Mouse (Mus musculus): ENCODE data around the gene Cdc42. TPM values are rescaled to one million over a fixed set of nuclear protein-coding genes. Genes with fewer than 3 reads are reported as not detected.

The Cdc42 gene
- polyA plus RNA-seq, 1 experiment from 2014 or later, result 620 TPM

GRCm38 (mm10) chr4:137287818-137288217 is 69.7 kb downstream of the Cdc42 start:
- peaks cover 38% of the 10 kb centered on the region for H3K27me3 ChIP-seq
- H3K4me2 ChIP-seq (replicated peaks), result no peak overlapping the region
- ATAC-seq (ENCODE audit: low FRiP score, low read depth), result no peak
- no peaks in the 10 kb centered on the region for H3K36me3 ChIP-seq
- H3K4me3 ChIP-seq, result no peak overlapping the region
- no peak overlapping the region for H3K27ac ChIP-seq (replicated peaks)
- no peak overlapping the region for H3K9ac ChIP-seq (replicated peaks)
- H3K9me3 ChIP-seq, result no peaks in the 10 kb centered on the region
- H3K4me1 ChIP-seq, result peaks cover 6% of the 10 kb centered on the region
- WGBS, result 6% methylated on average over 4 of the region's 4 CpGs

- no peaks in the 10 kb centered on the region for H3K9me3 ChIP-seq
- WGBS, result 82% methylated on average over 13 of the region's 13 CpGs
- no peaks in the 10 kb centered on the region for H3K36me3 ChIP-seq
- H3K4me2 ChIP-seq (replicated peaks), result no peak overlapping the region
- H3K27ac ChIP-seq (replicated peaks), result no peak overlapping the region
- peaks cover 44% of the 10 kb centered on the region for H3K27me3 ChIP-seq
- ATAC-seq (ENCODE audit: low FRiP score, low read depth), result no peak
- no peak overlapping the region for H3K4me3 ChIP-seq
- H3K4me1 ChIP-seq, result peaks cover 11% of the 10 kb centered on the region
- H3K9ac ChIP-seq (replicated peaks), result no peak overlapping the region
These were observed 70.3 kb downstream of the Cdc42 start for GRCm38 (mm10) chr4:137287206-137287605.

- peaks cover 11% of the 10 kb centered on the region for H3K4me1 ChIP-seq
- no peak overlapping the region for H3K4me2 ChIP-seq (replicated peaks)
- ATAC-seq (ENCODE audit: low FRiP score, low read depth), result no peak
- H3K27ac ChIP-seq (replicated peaks), result no peak overlapping the region
- no peaks in the 10 kb centered on the region for H3K36me3 ChIP-seq
- no peaks in the 10 kb centered on the region for H3K9me3 ChIP-seq
- 61% methylated on average over 8 of the region's 8 CpGs for WGBS
- no peak overlapping the region for H3K9ac ChIP-seq (replicated peaks)
- H3K27me3 ChIP-seq, result peaks cover 50% of the 10 kb centered on the region
- H3K4me3 ChIP-seq, result no peak overlapping the region
These were observed 70.9 kb downstream of the Cdc42 start for GRCm38 (mm10) chr4:137286662-137286953.

GRCm38 (mm10) chr4:137285876-137286661 is 71.5 kb downstream of the Cdc42 start:
- peaks cover 56% of the 10 kb centered on the region for H3K27me3 ChIP-seq
- no peak for ATAC-seq (ENCODE audit: low FRiP score, low read depth)
- H3K4me1 ChIP-seq, result peaks cover 11% of the 10 kb centered on the region
- H3K9ac ChIP-seq (replicated peaks), result no peak overlapping the region
- no peaks in the 10 kb centered on the region for H3K36me3 ChIP-seq
- 67% methylated on average over 15 of the region's 15 CpGs for WGBS
- no peak overlapping the region for H3K27ac ChIP-seq (replicated peaks)
- H3K9me3 ChIP-seq, result no peaks in the 10 kb centered on the region
- H3K4me2 ChIP-seq (replicated peaks), result no peak overlapping the region
- H3K4me3 ChIP-seq, result no peak overlapping the region

GRCm38 (mm10) chr4:137283407-137283732 is 74.2 kb downstream of the Cdc42 start:
- Histone ChIP-seq H3K4me1 (peaks cover 19% of the 10 kb centered on the region), H3K4me2 (replicated peaks) (no peak overlapping the region), H3K27ac (replicated peaks) (no peak overlapping the region), H3K9ac (replicated peaks) (no peak overlapping the region), H3K4me3 (no peak overlapping the region), H3K9me3 (no peaks in the 10 kb centered on the region), H3K36me3 (no peaks in the 10 kb centered on the region), H3K27me3 (peaks cover 81% of the 10 kb centered on the region)
- WGBS, result 12% methylated on average over 4 of the region's 4 CpGs
- no peak for ATAC-seq (ENCODE audit: low FRiP score, low read depth)

GRCm38 (mm10) chr4:137282584-137283406 is 74.7 kb downstream of the Cdc42 start:
- no peak overlapping the region for H3K4me2 ChIP-seq (replicated peaks)
- WGBS, result 10% methylated on average over 17 of the region's 17 CpGs
- H3K9ac ChIP-seq (replicated peaks), result no peak overlapping the region
- H3K27ac ChIP-seq (replicated peaks), result no peak overlapping the region
- H3K36me3 ChIP-seq, result no peaks in the 10 kb centered on the region
- H3K4me1 ChIP-seq, result peaks cover 25% of the 10 kb centered on the region
- H3K27me3 ChIP-seq, result peaks cover 87% of the 10 kb centered on the region
- no peak overlapping the region for H3K4me3 ChIP-seq
- no peak for ATAC-seq (ENCODE audit: low FRiP score, low read depth)
- no peaks in the 10 kb centered on the region for H3K9me3 ChIP-seq

GRCm38 (mm10) chr4:137282122-137282521 is 75.4 kb downstream of the Cdc42 start:
- Histone ChIP-seq H3K9me3 (no peaks in the 10 kb centered on the region), H3K4me2 (replicated peaks) (no peak overlapping the region), H3K27ac (replicated peaks) (no peak overlapping the region), H3K27me3 (peaks cover 91% of the 10 kb centered on the region), H3K36me3 (no peaks in the 10 kb centered on the region), H3K4me3 (no peak overlapping the region), H3K4me1 (peaks cover 30% of the 10 kb centered on the region), H3K9ac (replicated peaks) (no peak overlapping the region)
- WGBS, result 72% methylated on average over 5 of the region's 5 CpGs
- no peak for ATAC-seq (ENCODE audit: low FRiP score, low read depth)

- Histone ChIP-seq H3K27me3 (peaks cover 91% of the 10 kb centered on the region), H3K4me1 (peaks cover 37% of the 10 kb centered on the region), H3K9me3 (no peaks in the 10 kb centered on the region), H3K9ac (replicated peaks) (no peak overlapping the region), H3K27ac (replicated peaks) (no peak overlapping the region), H3K4me3 (no peak overlapping the region), H3K4me2 (replicated peaks) (no peak overlapping the region), H3K36me3 (no peaks in the 10 kb centered on the region)
- WGBS, result 80% methylated on average over 3 of the region's 3 CpGs
- ATAC-seq (ENCODE audit: low FRiP score, low read depth), result no peak
These were observed 76.2 kb downstream of the Cdc42 start for GRCm38 (mm10) chr4:137281273-137281672.

- 16% methylated on average over 5 of the region's 5 CpGs for WGBS
- no peak for ATAC-seq (ENCODE audit: low FRiP score, low read depth)
- Histone ChIP-seq H3K27ac (replicated peaks) (no peak overlapping the region), H3K9ac (replicated peaks) (no peak overlapping the region), H3K36me3 (no peaks in the 10 kb centered on the region), H3K4me2 (replicated peaks) (no peak overlapping the region), H3K9me3 (no peaks in the 10 kb centered on the region), H3K4me3 (no peak overlapping the region), H3K4me1 (peaks cover 39% of the 10 kb centered on the region), H3K27me3 (peaks cover 97% of the 10 kb centered on the region)
These were observed 78.2 kb downstream of the Cdc42 start for GRCm38 (mm10) chr4:137279346-137279745.

- H3K4me3 ChIP-seq, result peak overlapping the region; percentile 54
- no peak for ATAC-seq (ENCODE audit: low FRiP score, low read depth)
- WGBS, result under 1% methylated on average over 22 of the region's 22 CpGs
- peaks cover 97% of the 10 kb centered on the region for H3K27me3 ChIP-seq
- H3K9ac ChIP-seq (replicated peaks), result peak overlapping the region; percentile 57; the same call in 1 of the 2 replicates
- H3K9me3 ChIP-seq, result no peaks in the 10 kb centered on the region
- no peak overlapping the region for H3K27ac ChIP-seq (replicated peaks)
- H3K36me3 ChIP-seq, result no peaks in the 10 kb centered on the region
- peak overlapping the region; percentile 94 for H3K4me2 ChIP-seq (replicated peaks)
- H3K4me1 ChIP-seq, result peaks cover 44% of the 10 kb centered on the region
These were observed 79.1 kb downstream of the Cdc42 start for GRCm38 (mm10) chr4:137278144-137279040.

GRCm38 (mm10) chr4:137277600-137278143 is 79.8 kb downstream of the Cdc42 start:
- no peak overlapping the region for H3K27ac ChIP-seq (replicated peaks)
- H3K4me3 ChIP-seq, result peak overlapping the region; percentile 54
- H3K36me3 ChIP-seq, result no peaks in the 10 kb centered on the region
- H3K4me2 ChIP-seq (replicated peaks), result peak overlapping the region; percentile 94
- under 1% methylated on average over 62 of the region's 71 CpGs for WGBS
- peaks cover 37% of the 10 kb centered on the region for H3K4me1 ChIP-seq
- H3K9ac ChIP-seq (replicated peaks), result peak overlapping the region; percentile 57; the same call in 1 of the 2 replicates
- ATAC-seq (ENCODE audit: low FRiP score, low read depth), result no peak
- peaks cover 93% of the 10 kb centered on the region for H3K27me3 ChIP-seq
- H3K9me3 ChIP-seq, result no peaks in the 10 kb centered on the region
